Mouse (Mus musculus): Measurements from ENCODE around the gene Tmcc1. TPM values are rescaled to one million over a fixed set of nuclear protein-coding genes. Genes with fewer than 3 reads are reported as not detected.

The Tmcc1 gene
- total and polyA plus RNA-seq, 3 experiments, result 9.1 to 30.6 TPM; not detected in 1

DNA sequence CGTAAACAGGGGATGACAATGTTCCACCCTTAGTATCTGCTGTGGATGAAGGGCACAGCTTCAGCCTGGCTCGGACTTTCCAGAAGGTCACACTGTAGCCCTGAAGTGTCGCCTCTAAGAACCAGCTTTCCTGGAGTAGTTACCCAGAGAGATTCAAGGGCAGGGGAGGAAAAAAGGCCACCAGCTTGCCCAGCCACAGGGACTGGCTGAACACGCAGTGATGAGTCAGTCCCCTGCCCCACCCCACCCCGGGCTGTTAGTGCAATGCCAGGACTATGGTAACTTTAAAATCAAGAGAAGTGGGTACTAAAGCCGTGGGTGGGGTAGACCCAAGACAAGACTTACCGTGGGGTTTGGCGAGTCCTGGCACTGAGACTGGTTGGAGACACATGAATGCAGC lies 217.7 kb downstream of the Tmcc1 start:
- no peak overlapping the region for H3K27ac ChIP-seq (ENCODE audit: control insufficient read depth, low read depth, low read length)
- H3K79me2 ChIP-seq (ENCODE audit: control insufficient read depth, insufficient read depth, low read length, poor library complexity), result no peaks in the 10 kb centered on the region
- H3K9ac ChIP-seq (ENCODE audit: control insufficient read depth, low read depth, low read length, poor library complexity, severe bottlenecking), result no peak overlapping the region
- DNase-seq (ENCODE audit: low read depth, low spot score), result no peak
- H3K36me3 ChIP-seq (ENCODE audit: control insufficient read depth in 1 of 2, insufficient read depth in 2 of 2, low read length in 2 of 2), result no peaks in the 10 kb centered on the region
- TF ChIP-seq ETS1 (IDR thresholded peaks at IDR 0.05; ENCODE audit: low read depth, low read length) (no peak), USF2 (IDR thresholded peaks at IDR 0.05; ENCODE audit: borderline replicate concordance in 1 of 2, insufficient read depth in 1 of 2, low read depth in 1 of 2, low read length in 2 of 2) (no peak), CHD2 (IDR thresholded peaks at IDR 0.05; ENCODE audit: low read length) (no peak), MAZ (IDR thresholded peaks at IDR 0.05; ENCODE audit: low read depth, low read length) (no peak), E2F4 (IDR thresholded peaks at IDR 0.05; ENCODE audit: borderline replicate concordance, low read depth, low read length) (no peak), MAX (IDR thresholded peaks at IDR 0.05; ENCODE audit: low read length) (no peak), ZC3H11A (IDR thresholded peaks at IDR 0.05; ENCODE audit: low read depth, low read length) (no peak), MYB (IDR thresholded peaks at IDR 0.05; ENCODE audit: low read depth, low read length) (no peak), JUND (IDR thresholded peaks at IDR 0.05; ENCODE audit: low read depth, low read length) (no peak), MAFK (IDR thresholded peaks at IDR 0.05; ENCODE audit: borderline replicate concordance, low read depth, low read length) (no peak), RCOR1 (IDR thresholded peaks at IDR 0.05; ENCODE audit: low read depth, low read length) (no peak), HCFC1 (IDR thresholded peaks at IDR 0.05; ENCODE audit: low read depth, low read length) (no peak), RAD21 (IDR thresholded peaks at IDR 0.05; ENCODE audit: low read depth, low read length) (no peak), CTCF (IDR thresholded peaks at IDR 0.05 in 2 of 3, conservative IDR thresholded peaks at IDR 0.05 in 1 of 3; ENCODE audit: control insufficient read depth in 1 of 3, insufficient read depth in 1 of 3, low read depth in 2 of 3, low read length in 3 of 3, poor library complexity in 1 of 3, severe bottlenecking in 1 of 3) (no peak), ELF1 (IDR thresholded peaks at IDR 0.05; ENCODE audit: low read depth, low read length) (no peak), GABPA (IDR thresholded peaks at IDR 0.05; ENCODE audit: low read depth, low read length) (no peak), UBTF (IDR thresholded peaks at IDR 0.05; ENCODE audit: borderline replicate concordance, insufficient read depth, low read depth, low read length) (no peak)
- no peaks in the 10 kb centered on the region for H3K4me1 ChIP-seq (ENCODE audit: control insufficient read depth in 1 of 2, insufficient read depth in 2 of 2, low read length in 2 of 2)
- no peaks in the 10 kb centered on the region for H3K9me3 ChIP-seq (replicated peaks; ENCODE audit: insufficient read depth, low read length)
- H3K27me3 ChIP-seq (ENCODE audit: control insufficient read depth in 1 of 2, insufficient read depth in 2 of 2, low read length in 2 of 2), result no peaks in the 10 kb centered on the region
- H3K4me3 ChIP-seq (ENCODE audit: control insufficient read depth in 1 of 2, insufficient read depth in 1 of 2, low read depth in 2 of 2, low read length in 2 of 2), result no peak overlapping the region

DNA sequence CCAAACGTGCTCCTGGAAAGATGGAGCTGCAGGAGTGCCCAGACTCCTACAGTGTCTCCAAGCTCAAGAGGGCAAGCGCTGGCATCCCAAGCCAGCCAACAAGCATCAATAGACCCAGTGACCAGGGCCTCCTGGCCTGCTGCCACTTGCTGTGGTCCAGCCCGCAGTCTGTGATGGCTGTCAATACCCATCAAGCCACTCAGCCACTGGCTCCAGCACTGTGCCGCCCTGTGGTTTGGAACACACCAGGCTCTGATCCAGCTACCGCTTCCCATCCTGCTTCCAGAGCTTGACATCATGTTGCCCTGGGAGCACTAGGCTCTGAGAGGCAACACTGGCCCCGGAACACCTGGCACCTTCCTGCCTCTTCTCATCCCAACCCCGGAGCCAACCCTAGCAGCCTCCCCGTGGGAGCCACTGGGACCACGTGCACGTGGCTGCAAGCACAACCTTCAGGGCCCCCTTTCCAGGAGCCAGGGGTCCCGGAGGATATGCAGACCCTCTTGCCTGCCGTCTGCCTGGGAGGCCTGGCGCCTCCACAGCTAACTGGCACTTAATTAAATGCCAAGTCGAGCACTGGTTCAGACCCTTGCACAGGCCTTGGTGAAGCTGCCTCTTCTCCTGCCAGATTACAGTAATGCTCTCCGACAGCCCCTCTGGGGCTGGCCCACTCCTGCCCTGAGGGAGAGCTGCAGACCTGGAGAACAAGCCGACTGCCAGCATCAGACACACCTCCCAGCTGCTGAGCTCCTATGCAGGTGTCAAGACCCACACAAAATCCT lies 219.2 kb downstream of the Tmcc1 start:
- no peak for DNase-seq (ENCODE audit: low read depth, low spot score)
- no peaks in the 10 kb centered on the region for H3K9me3 ChIP-seq (replicated peaks; ENCODE audit: insufficient read depth, low read length)
- no peak overlapping the region for H3K27ac ChIP-seq (ENCODE audit: control insufficient read depth, low read depth, low read length)
- no peak overlapping the region for H3K4me3 ChIP-seq (ENCODE audit: control insufficient read depth in 1 of 2, insufficient read depth in 1 of 2, low read depth in 2 of 2, low read length in 2 of 2)
- H3K79me2 ChIP-seq (ENCODE audit: control insufficient read depth, insufficient read depth, low read length, poor library complexity), result no peaks in the 10 kb centered on the region
- H3K4me1 ChIP-seq (ENCODE audit: control insufficient read depth in 1 of 2, insufficient read depth in 2 of 2, low read length in 2 of 2), result no peaks in the 10 kb centered on the region
- H3K9ac ChIP-seq (ENCODE audit: control insufficient read depth, low read depth, low read length, poor library complexity, severe bottlenecking), result no peak overlapping the region
- H3K36me3 ChIP-seq (ENCODE audit: control insufficient read depth in 1 of 2, insufficient read depth in 2 of 2, low read length in 2 of 2), result no peaks in the 10 kb centered on the region
- TF ChIP-seq TAL1 (IDR thresholded peaks at IDR 0.05; ENCODE audit: low read length), result no peak
- TF ChIP-seq MAFK (IDR thresholded peaks at IDR 0.05; ENCODE audit: borderline replicate concordance, low read depth, low read length), result no peak
- no peak for TF ChIP-seq RCOR1 (IDR thresholded peaks at IDR 0.05; ENCODE audit: low read depth, low read length)
- TF ChIP-seq NELFE (IDR thresholded peaks at IDR 0.05; ENCODE audit: low read depth, low read length), result no peak
- TF ChIP-seq MEF2A (IDR thresholded peaks at IDR 0.05; ENCODE audit: extremely low read depth, insufficient replicate concordance, low read depth, low read length, poor library complexity, severe bottlenecking), result no peak
- TF ChIP-seq RAD21 (IDR thresholded peaks at IDR 0.05; ENCODE audit: low read depth, low read length), result no peak
- H3K27me3 ChIP-seq (ENCODE audit: control insufficient read depth in 1 of 2, insufficient read depth in 2 of 2, low read length in 2 of 2), result no peaks in the 10 kb centered on the region

All from MEL (cell line).